Mouse (Mus musculus) c-Kit-positive CD71-negative TER-119-negative erythroid progenitor cells, embryonic 14.5 days (primary cell): ENCODE measurements around the gene Wdr1.
A peak's percentile ranks its signal among the peaks of the same experiment; 100 is the strongest.

Source experiments
- DNase-seq: peaks from one replicate; pipeline ENCODE4 v3.0.0-alpha.2; 2013; ENCODE audit warnings: low read depth

The Wdr1 gene

DNA sequence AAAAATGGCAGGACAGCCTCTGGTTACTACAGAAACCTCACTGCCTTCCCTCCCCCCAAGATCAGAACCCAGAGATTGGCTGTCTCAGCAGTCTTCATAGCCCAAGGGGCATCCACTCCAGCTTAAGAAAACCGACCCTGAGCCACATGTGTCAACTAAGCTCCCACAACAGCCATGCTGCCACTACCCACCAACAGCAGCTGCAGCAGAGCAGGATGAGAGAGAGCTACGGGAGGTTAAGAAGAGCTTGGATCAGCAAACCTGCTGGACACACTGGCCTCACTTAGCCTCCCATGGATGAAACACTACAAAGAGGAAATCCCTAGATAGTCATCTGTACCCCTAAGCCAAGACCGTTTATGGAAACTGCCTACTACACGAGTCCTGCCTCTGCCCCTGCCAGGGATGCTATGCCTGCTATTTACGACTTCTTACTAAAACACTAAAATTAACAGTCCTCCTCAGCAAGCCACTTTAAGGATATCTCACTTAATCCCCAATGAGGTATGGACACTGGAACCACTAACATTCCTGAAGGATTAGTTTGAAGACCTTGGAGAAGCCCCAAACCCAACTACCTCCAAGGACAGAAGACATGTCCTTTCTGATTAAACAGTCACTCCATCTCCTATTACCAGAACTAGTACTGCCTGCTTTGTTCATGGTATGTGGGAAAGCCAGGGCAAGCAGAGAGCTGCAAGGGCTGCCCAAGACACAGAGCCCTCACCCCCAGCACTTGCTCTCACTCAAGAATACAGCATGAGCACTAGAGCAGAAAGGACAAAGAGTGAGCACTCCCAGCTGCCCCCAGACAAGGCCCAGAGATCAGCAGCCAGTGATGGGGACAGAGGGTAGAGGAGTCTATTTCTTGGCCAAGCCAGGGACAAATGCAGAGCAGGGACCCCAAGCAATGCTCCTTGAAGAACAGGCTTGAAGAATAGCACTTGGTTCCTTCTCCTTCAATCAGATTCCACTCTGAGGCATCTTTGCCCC, 18.3 kb downstream of the Wdr1 start:
- no peak for DNase-seq

DNA sequence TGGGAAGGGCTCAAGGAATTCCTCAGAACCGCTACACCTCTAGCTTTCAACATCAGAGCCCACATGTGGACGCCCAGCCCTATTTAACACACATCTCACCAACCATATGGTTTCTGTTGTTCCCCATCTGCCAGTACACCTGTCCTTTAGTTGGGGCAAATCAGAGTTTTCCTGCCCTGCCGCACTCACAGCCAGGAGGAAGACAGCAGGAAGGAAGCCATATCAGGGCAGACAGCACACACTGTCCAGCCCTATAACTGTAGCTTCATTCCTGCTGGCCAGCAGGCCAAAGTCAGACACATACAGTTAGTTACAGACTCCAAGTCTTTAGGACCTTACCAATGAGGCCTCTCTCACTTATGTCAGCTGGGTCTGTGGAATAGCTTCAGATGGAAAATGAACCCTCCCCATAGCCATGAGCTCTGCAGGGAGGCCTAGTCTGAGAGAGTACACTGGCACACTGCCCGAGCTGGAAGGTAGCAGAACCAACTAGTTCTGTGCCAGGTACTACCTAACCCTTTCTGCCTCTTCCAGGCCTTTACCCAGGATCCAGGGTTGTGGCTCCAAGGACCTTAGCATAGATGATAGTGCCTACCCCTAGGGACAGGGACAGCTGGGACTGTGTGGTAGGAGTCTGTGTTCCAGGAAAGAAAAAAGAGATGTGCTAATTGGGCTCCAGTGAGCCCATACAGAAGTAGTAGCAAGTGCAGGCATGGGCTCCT, 19.4 kb downstream of the Wdr1 start:
- DNase-seq = no peak

- DNase-seq = no peak
Observed at GRCm38 (mm10) chr5:38541728-38542127, 21.3 kb downstream of the Wdr1 start.

GRCm38 (mm10) chr5:38540898-38541297, 22.1 kb downstream of the Wdr1 start:
- no peak for DNase-seq

- no peak for DNase-seq
Observed at GRCm38 (mm10) chr5:38538508-38538907, 24.5 kb downstream of the Wdr1 start.

GRCm38 (mm10) chr5:38537845-38538244, 25.2 kb downstream of the Wdr1 start:
- DNase-seq = no peak

DNA sequence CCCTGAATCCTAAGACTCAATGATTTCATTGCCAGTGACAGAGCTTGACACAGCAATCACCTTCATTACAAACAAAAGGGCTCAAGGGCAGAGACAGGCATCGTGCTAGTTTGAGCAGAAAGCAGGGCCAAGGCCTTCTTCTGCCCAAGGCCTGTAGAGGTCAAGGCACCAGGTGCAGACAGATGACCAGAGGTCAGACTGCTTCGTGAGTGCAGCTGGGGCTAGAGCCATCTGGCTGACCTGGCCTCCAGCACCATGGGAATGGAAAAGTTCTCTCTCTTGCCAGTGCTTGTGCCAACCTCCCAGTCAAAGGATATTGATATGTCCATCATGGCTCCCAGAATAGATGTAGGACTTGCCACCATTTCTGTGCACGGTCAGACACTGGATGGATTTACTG, 26.2 kb downstream of the Wdr1 start:
- no peak for DNase-seq

DNA sequence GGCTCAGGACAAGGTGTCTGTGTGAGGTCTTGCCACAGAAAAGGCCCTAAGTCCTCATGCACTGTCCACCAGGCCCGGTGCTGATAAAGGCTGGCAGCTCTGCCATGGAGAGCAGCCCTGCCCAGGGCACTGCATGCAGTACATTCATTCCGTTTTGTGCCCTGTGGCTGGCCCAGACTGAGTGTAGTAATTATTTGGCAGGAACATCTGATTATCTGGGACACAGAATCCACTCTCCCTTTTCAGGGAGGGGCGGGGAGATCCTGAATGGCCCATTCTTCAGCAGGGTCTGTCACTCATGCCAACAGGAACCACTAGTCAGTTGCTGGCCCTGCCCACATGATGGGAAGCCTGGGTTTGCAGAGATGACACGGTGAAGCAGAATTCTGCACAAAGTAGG, 30.9 kb downstream of the Wdr1 start:
- DNase-seq = no peak

- DNase-seq = no peak
Observed at GRCm38 (mm10) chr5:38529724-38530428, 33.1 kb downstream of the Wdr1 start.

GRCm38 (mm10) chr5:38522977-38523376, 40.0 kb downstream of the Wdr1 start:
- no peak for DNase-seq

- no peak for DNase-seq
Observed at GRCm38 (mm10) chr5:38520838-38521237, 42.2 kb downstream of the Wdr1 start.

DNA sequence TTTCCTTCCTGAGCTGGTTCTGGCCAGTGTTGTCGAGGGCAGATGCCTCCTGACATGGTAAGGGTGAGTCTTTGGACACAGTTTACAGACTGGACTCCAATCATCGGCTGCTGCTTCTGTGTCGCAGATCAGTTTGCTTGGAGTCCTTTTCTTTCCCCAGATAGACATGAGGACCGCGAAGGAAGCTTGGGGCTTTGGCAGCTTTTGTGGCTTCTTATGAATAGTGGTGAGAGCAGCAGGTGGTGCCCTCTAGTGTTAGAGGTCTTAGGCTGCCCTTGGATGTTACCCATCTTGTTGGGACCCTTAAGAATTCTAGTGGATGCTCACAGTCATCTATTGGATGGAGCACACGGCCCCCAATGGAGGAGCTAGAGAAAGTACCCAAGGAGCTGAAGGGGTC, 46.8 kb downstream of the Wdr1 start:
- DNase-seq = peak; percentile 55

- DNase-seq = no peak
Observed at GRCm38 (mm10) chr5:38512991-38513390, 50.0 kb downstream of the Wdr1 start.

DNA sequence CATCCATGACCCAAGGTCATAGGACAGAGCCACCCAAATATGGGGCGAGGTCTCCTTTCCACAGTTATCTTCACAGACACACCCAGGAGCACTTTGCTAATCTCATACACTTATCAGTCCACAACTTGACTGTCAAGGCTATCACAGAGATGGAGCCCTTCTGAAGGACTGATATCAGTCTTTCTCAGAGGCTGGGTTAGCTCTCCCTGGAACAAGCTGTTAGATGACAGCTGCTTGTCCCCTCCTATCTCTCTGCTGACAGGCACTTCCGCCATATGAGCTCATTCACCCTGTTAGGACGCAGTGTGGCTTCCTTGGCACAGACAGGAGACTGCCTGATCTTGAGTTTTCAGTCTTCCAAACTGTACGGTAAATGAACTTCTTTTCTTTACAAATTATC, 53.5 kb downstream of the Wdr1 start:
- no peak for DNase-seq

DNA sequence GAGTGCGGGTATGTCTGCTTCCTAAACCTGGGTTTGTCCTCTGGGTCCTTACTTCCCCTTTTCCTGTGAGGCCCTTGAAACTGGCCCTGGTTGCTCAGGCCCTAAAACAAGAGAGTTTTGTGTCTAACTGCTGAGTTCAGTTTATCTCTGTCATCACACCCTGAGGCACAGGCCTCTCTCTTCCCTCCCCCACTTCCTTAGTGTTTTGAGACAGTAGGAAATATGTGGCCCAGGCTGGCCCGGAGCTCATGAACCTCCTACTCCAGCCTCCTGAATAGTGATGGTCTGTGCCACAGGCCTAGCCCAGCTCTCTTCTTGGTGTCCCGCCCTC, 57.6 kb downstream of the Wdr1 start:
- DNase-seq = peak; percentile 35

DNA sequence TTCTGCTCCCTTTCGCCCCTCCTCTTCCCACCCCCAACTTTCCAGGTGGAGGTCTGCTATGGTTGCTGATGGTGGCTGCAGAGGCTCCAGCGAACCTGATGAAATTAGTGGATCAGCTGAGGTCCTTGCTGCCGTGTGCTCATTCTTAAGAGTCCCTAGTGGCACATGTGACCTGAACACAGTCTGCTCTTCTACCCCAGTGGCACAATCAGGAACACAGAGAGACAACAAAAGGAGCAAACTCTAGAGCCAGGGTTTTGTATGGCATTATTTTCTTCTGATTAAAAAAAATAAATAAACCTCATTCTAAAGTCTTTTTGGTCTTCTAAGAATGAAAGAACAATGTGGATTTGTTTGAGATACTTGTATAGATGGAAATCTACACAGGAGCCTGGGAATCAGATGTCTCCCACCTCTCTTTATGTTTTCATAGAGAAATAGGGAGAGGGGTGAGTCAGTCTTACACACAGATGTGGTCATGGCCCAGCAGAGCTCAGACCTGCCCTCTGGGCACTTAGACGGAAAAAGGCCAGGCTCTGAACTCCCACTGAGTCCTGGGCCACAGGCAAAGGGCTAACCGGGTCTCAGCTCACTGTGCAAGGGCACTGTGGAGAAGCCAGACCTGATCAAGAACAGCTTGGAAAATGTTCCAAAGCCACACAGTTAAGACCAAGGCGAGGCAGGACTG, 58.1 kb downstream of the Wdr1 start:
- DNase-seq = no peak

- DNase-seq = no peak
Observed at GRCm38 (mm10) chr5:38504116-38504515, 58.9 kb downstream of the Wdr1 start.

- no peak for DNase-seq
Observed at GRCm38 (mm10) chr5:38502992-38503391, 60.0 kb downstream of the Wdr1 start, which contains the start of gene Slc2a9. Gene Slc2a9, minus strand, starts transcription at chr5:38503143.

- no peak for DNase-seq
Observed at GRCm38 (mm10) chr5:38500043-38500442, 63.0 kb downstream of the Wdr1 start.

- no peak for DNase-seq
Observed at GRCm38 (mm10) chr5:38499316-38499811, 63.7 kb downstream of the Wdr1 start.

DNA sequence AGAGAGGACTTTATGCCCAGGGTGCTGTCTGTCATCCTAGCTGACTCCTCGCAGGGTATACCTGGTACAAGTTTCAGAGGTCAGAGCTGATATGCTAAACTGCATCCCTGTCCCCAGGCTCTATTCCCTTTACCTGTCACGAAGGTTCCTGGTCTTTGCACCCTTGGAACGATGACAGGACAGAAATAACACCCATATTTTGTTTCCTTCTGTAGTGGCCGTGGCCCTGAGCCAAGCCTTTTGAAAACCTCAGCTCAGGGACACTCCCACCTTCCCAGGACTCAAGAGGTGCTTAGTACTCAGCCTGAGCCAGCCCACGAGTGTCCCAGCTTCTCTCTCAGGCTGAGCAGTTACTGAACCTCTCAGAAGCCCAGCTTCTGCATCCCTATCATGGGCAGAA, 64.5 kb downstream of the Wdr1 start:
- DNase-seq = no peak
